In the genomic region with DNA sequence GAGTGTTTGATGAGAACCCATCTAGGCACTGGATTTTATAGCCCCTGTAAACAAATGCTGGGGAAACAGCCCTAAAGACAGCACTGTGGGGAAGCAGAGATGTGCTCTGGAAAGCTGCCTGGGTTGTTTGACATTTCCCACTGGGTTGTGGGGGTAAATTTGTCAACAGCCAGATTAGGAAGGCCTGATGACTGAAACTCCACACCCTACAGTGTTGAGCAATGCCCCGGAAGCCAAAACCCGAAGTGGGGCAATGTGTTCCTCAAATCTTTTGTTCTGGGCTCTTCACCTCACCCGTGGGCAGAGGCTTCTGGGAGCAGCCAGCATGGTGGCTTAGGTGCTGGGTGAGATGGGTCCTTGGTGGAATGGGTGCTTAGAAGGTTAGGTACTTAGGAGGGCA, we compare ENCODE assay signal across 14 mouse cellular contexts. TPM values are rescaled to one million over a fixed set of nuclear protein-coding genes. Genes with fewer than 3 reads are reported as not detected.
DNase-seq lines count a peak whose midpoint lies in the region; ATAC-seq and TF ChIP-seq lines count a peak whose summit lies in the region.
"Had no signal": no experiment of that assay in that cellular context is flagged by ENCODE, and none has a peak within 500 bp of the region (broad histone marks: within the 10 kb centered on the region; RNA-seq: fewer than 3 reads in every experiment).

No protein-coding gene starts in this region.

- H3K27ac ChIP-seq in gastrocnemius, adult 2 months = peak overlapping the region; percentile 81
- H3K27ac ChIP-seq in midbrain, embryonic 11.5 days (ENCODE audit: low read depth, low read length) = no peak overlapping the region
- H3K27ac ChIP-seq in midbrain, embryonic 16.5 days (ENCODE audit: low read length) = no peak overlapping the region
- H3K27ac ChIP-seq: heart, embryonic 13.5 days; limb, embryonic 12.5 days had no signal

- H3K36me3 ChIP-seq in midbrain, embryonic 11.5 days (ENCODE audit: control insufficient read depth, insufficient read depth, low read length) = no peaks in the 10 kb centered on the region
- H3K36me3 ChIP-seq in midbrain, embryonic 16.5 days (ENCODE audit: control insufficient read depth, insufficient read depth, low read length) = no peaks in the 10 kb centered on the region

- intact Hi-C loops in gastrocnemius, adult 2 months (cut with DNase I) = no loop called here
- intact Hi-C loops in gastrocnemius, postnatal 14 days (cut with DNase I; ENCODE audit: low total_unique reads) = no loop called here

- H3K27me3 ChIP-seq in midbrain, embryonic 11.5 days (ENCODE audit: control insufficient read depth, insufficient read depth, low read length) = no peaks in the 10 kb centered on the region; the same call in 1 of the 2 replicates
- no peaks in the 10 kb centered on the region for H3K27me3 ChIP-seq in midbrain, embryonic 16.5 days (ENCODE audit: control insufficient read depth, insufficient read depth, low read depth, low read length)
- H3K27me3 ChIP-seq: heart, embryonic 13.5 days had no signal

- WGBS in midbrain, embryonic 11.5 days = 75% methylated on average over 3 of the region's 3 CpGs
- WGBS in midbrain, embryonic 16.5 days = 67% methylated on average over 3 of the region's 3 CpGs
- 46% methylated on average over 3 of the region's 3 CpGs for WGBS in lung, adult 2 months

- H3K4me3 ChIP-seq in gastrocnemius, adult 2 months = no peak overlapping the region
- no peak overlapping the region for H3K4me3 ChIP-seq in midbrain, embryonic 11.5 days (ENCODE audit: low read depth, low read length)
- H3K4me3 ChIP-seq in midbrain, embryonic 16.5 days (ENCODE audit: low read depth, low read length) = no peak overlapping the region
- no peak overlapping the region for H3K4me3 ChIP-seq in lung, adult 2 months (replicated peaks; ENCODE audit: extremely low read depth, low read depth, low read length)
- H3K4me3 ChIP-seq: erythroblast, embryonic 14.5 days; heart, embryonic 13.5 days; limb, embryonic 12.5 days had no signal

- no peak for ATAC-seq in midbrain, embryonic 11.5 days (ENCODE audit: low FRiP score)
- ATAC-seq in midbrain, embryonic 16.5 days = no peak
- peak; percentile 10; the same call in 1 of the 2 replicates for ATAC-seq in neutrophil, adult 5-6 weeks (ENCODE audit: extremely low read depth, insufficient number of reproducible peaks, low FRiP score, poor library complexity, severe bottlenecking)
- ATAC-seq: hindbrain, embryonic 16.5 days had no signal

- no peak for TF ChIP-seq POLR2A in lung, adult 2 months (IDR thresholded peaks at IDR 0.05; ENCODE audit: borderline replicate concordance, extremely low read depth, low read depth, low read length)

- no peak for TF ChIP-seq CTCF in gastrocnemius, adult 2 months (IDR thresholded peaks at IDR 0.05)
- no peak for TF ChIP-seq CTCF in lung, adult 2 months (IDR thresholded peaks at IDR 0.05; ENCODE audit: insufficient read depth, low read length)

- H3K4me1 ChIP-seq in midbrain, embryonic 11.5 days (ENCODE audit: control insufficient read depth, insufficient read depth, low read length) = peaks cover 6% of the 10 kb centered on the region
- H3K4me1 ChIP-seq in midbrain, embryonic 16.5 days (ENCODE audit: control insufficient read depth, insufficient read depth, low read length) = peaks cover 6% of the 10 kb centered on the region; the same call in 1 of the 2 replicates
- peaks cover 29% of the 10 kb centered on the region for H3K4me1 ChIP-seq in lung, adult 2 months (ENCODE audit: control insufficient read depth, insufficient read depth, low read length)

- peak; percentile 76 for DNase-seq in gastrocnemius, adult 2 months
- no peak for DNase-seq in gastrocnemius, postnatal 14 days
- peak; percentile 54 for DNase-seq in midbrain, embryonic 11.5 days (ENCODE audit: low spot score, missing footprints)
- peak; percentile 38 for DNase-seq in lung, adult 2 months
- DNase-seq in right cerebral cortex, postnatal 4 days = no peak
- DNase-seq in ovary, postnatal 10 days (ENCODE audit: low spot score) = no peak
- DNase-seq: kidney, postnatal 14 days; midbrain, embryonic 14.5 days had no signal

- no peak overlapping the region for H3K4me2 ChIP-seq in midbrain, embryonic 11.5 days
- no peak overlapping the region for H3K4me2 ChIP-seq in midbrain, embryonic 16.5 days (ENCODE audit: low read length)
- H3K4me2 ChIP-seq: heart, embryonic 13.5 days; limb, embryonic 12.5 days had no signal

- H3K9me3 ChIP-seq in midbrain, embryonic 11.5 days (ENCODE audit: control insufficient read depth, low read length) = no peaks in the 10 kb centered on the region
- no peaks in the 10 kb centered on the region for H3K9me3 ChIP-seq in midbrain, embryonic 16.5 days (replicated peaks; ENCODE audit: control insufficient read depth, low read length, poor library complexity, severe bottlenecking)
- H3K9me3 ChIP-seq: heart, embryonic 13.5 days; limb, embryonic 12.5 days had no signal

- no peak overlapping the region for H3K9ac ChIP-seq in midbrain, embryonic 11.5 days (ENCODE audit: low read length)
- no peak overlapping the region for H3K9ac ChIP-seq in midbrain, embryonic 16.5 days (ENCODE audit: low read depth, low read length)
- H3K9ac ChIP-seq: heart, embryonic 13.5 days; limb, embryonic 12.5 days had no signal

RNA-seq across cellular contexts. Expression of a gene that starts 4.8 kb away (rescaled TPM):
- total RNA-seq in gastrocnemius, adult 2 months (2021) = 10 to 100 TPM; 26.5 to 30.0 TPM
- 10 to 100 TPM; 16.7 to 20.3 TPM for total RNA-seq in gastrocnemius, postnatal 14 days (2021)
- 12.4 and 13.5 TPM in 2 replicates for polyA plus RNA-seq in midbrain, embryonic 11.5 days (2014; fragmentation: Nextera tagmentation; extraction: Ambion mirVana)
- 37.1 and 40.2 TPM in 2 replicates for polyA plus RNA-seq in midbrain, embryonic 16.5 days (2015; fragmentation: Nextera tagmentation; extraction: Ambion mirVana)
- polyA plus RNA-seq in lung, adult 2 months (2012; rRNA removed) = 46.1 and 72.9 TPM in 2 replicates
- 97.9 and 122 TPM in 2 replicates for total RNA-seq in neutrophil, adult 5-6 weeks (2017)

RNA-seq across cellular contexts. Expression of a gene that starts 7.9 kb away (rescaled TPM):
- 10 to 100 TPM; 23.9 to 27.6 TPM for total RNA-seq in gastrocnemius, adult 2 months (2021)
- 10 to 100 TPM; 21.0 to 21.2 TPM for total RNA-seq in gastrocnemius, postnatal 14 days (2021)
- polyA plus RNA-seq in midbrain, embryonic 11.5 days (2014; fragmentation: Nextera tagmentation; extraction: Ambion mirVana) = 24.2 and 25.9 TPM in 2 replicates
- polyA plus RNA-seq in midbrain, embryonic 16.5 days (2015; fragmentation: Nextera tagmentation; extraction: Ambion mirVana) = 27.8 and 29.5 TPM in 2 replicates
- polyA plus RNA-seq in lung, adult 2 months (2012; rRNA removed) = 64.9 and 78.0 TPM in 2 replicates
- 27.6 and 45.2 TPM in 2 replicates for total RNA-seq in neutrophil, adult 5-6 weeks (2017)

Comparison
In these comparisons a context has a peak if more than half of its experiments do, and no peak if none do; other contexts are left out.
1. DNase-seq: peak in gastrocnemius, adult 2 months (single experiment), midbrain, embryonic 11.5 days (single experiment) and lung, adult 2 months (single experiment); none in gastrocnemius, postnatal 14 days (single experiment), right cerebral cortex, postnatal 4 days (single experiment) and ovary, postnatal 10 days (single experiment).